Mouse (Mus musculus) left cerebral cortex, postnatal 14 days (tissue): ENCODE results near the gene Agap1. TPM values are rescaled to one million over a fixed set of nuclear protein-coding genes. Genes with fewer than 3 reads are reported as not detected.

ENCODE experiments used
- DNase-seq, 2 experiments: peaks; one replicate each; pipeline ENCODE4 v3.0.0; 2021 to 2022; ENCODE audit warnings: low spot score in 2 of 2, mixed read lengths in 1 of 2
- intact Hi-C: fragments of 180-260 bp; cut with DNase I; formaldehyde crosslinking; loops from one replicate; pipeline ENCODE4 v1.15.1; 2025
- total RNA-seq, 2 experiments: library from RNA; stranded (reverse); gene quantifications; 2 replicates each; pipeline ENCODE4 v1.2.3; 2021

The Agap1 gene
- total RNA-seq, 2 experiments from 2014 or later, result 246 to 257 TPM

DNA sequence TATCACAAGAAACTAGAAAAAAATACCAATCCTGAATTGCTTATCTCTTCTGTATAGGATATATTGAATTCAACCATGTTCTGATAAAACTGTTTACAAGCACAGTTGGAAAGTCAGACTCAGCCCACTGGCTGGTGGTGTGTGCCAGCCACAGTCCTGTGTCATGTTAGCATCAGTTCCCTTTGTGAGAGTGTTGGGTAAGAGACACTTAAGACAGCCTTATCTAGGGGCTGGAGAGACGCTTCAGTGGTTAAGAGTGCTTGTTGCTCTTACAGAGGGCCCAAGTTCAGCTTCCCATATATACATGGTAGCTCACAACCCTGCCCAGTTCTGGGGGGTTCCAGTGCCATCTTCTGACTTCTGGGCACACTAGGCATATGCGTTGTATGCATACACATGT, 261.6 kb downstream of the Agap1 start:
- intact Hi-C loops, result no loop called here
- no peak for DNase-seq

DNA sequence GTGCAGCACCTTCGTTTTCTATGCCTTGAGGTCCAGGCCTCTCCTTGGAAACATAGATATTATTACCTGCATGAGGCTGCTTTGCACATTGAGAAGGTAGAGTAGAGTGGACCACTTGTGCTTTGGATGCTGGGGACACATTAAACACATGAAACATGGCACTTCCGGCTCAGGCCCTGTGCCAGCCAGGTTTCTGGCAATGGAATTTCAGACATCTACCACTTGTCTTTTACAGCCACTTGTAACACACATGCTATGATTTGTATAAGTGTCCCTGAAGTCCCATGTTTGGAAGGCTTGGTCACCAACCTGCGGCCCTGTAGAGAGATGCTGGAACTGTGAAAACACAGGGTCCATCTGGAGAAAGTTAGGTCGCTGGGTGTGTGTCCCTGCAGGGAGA, 262.5 kb downstream of the Agap1 start:
- DNase-seq, result no peak
- intact Hi-C loops, result no loop called here

DNA sequence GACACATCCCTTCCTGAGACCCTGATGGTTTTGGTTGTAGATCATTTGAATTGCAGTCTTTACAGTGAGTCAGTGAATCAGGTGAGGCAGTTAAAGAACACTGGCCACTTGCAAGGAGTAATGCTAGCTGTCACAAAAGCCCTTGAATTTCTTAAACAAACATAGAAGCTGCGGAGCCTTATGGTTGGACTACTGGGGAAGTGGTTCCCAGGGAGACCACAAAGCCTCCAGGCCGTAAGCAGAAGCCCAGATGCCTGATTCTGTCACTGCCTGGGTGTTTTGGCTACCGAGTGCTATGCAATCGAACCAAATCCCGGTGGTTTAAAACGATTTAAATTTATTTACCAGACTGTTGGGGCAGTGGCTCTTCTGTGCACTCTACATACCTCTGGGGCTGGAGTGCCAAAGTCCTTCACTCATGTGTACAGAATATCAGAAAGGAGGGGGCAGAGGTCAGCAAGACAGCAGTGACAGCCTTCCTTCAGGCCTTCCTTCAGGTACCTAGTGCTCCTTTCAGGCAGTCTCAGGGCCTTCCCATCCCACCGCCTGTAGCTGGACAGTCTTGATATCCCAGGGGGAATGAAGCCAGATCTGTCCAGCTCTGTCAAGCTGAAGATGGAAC, 264.3 kb downstream of the Agap1 start:
- DNase-seq, result peak in 1 of 2 experiments; percentile 26
- intact Hi-C loops, result no loop called here

DNA sequence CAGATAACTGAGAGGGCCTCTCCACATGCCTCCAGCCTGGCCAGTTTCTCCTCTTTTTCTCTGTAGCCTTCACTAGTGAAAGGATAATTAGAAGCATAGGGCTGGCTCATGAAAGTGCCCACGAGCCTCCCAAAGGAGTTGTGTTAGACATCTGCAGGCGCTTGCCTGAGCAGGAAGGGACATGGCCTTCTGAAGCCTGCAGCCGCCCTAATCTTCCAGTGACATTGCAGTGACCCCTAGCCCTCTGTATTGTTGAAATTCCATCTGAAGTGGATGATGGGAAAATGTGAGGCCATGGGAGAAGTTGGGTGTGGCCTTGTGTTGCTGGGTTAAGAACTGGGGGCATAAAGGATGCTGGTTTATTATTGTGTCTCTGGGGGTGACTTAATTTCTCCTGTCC, 269.5 kb downstream of the Agap1 start:
- intact Hi-C loops, result no loop called here
- DNase-seq, result no peak

DNA sequence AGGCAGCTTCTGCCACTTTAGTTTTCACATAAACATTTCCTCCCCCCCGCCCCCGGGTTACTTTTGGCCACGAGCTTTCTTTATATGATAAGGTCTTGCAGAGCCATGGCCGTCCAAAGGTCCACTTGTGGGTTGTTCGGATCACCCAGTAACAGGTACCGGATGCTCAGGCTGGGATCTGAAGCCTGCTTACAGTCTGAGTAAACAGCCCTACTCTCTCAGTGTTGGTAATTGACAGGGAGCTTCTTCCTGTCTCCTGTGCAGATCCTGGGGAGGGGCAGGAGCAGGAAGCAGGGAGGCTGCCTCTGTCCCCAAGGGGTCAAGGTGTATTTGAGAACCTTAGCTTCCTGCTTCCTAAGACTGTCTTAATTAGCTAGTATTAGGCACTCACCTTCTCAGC, 269.9 kb downstream of the Agap1 start:
- intact Hi-C loops, result no loop called here
- no peak for DNase-seq

DNA sequence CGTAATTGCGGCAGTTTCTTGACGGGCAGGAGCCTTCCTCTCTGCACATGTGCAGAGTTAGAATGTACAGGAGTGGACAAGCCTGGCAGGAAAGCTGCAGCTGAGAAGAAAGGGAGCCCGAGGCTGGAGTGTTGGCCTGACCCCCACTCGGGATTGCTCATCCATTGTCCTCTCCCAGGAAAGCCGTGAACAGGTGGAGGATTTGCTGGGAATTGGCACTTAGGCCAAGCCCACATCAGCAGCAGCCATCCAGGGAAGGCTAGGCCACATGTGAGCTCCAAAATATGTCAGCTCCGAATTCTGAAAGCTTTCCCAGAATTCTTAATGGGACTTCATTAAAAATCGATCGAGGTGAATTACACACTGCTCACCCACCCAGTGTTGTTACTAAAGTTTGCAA, 270.4 kb downstream of the Agap1 start:
- DNase-seq, result no peak
- intact Hi-C loops, result no loop called here

DNA sequence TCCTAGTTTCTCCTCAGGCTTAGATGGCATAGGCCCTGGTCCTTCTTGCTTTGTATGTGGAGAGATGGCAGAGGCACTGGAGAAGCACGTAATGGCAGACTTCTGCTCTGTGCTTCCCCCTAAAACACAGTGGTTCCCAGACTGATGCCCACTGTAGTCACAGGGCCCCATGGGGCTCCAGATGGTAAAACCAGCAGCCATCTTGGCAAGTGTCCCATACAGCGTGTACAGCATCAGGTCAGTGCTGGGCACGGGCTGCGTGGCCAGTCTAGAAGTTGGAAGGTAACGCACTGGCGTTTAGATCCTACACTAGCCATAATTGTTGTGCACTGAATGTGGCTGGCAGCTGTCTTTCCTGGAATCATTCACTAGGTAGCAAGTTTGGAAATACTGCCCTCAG, 273.9 kb downstream of the Agap1 start:
- intact Hi-C loops, result no loop called here
- DNase-seq, result no peak

DNA sequence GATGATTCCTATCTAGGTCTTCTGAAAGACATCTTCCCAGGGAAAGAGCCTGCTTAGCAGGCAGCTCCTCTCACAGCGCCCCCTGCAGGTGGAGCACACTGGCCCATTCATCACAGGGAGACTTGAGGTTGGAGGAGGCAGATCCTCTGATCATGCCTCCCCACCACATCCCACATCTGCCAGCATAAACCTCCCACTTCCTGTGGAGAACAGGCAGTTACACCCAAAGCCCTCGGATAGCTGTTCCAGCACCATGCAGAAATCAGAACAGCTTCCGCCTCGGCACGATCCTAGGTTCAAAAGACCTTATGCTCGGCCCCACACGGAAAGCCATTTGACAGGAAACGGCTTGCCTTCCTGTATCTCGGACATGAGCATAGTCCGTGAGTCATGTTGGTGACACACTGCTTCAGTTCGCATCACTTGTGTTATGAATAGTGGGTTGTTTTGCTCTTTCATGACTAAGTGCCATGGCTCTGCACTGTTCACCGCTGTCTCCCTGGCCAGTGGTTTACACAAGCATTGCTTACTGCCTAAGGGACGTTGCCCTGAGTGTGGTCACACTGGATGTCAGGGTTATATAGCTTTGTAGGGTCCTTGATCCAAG, 276.1 kb downstream of the Agap1 start:
- DNase-seq, result no peak
- intact Hi-C loops, result no loop called here

DNA sequence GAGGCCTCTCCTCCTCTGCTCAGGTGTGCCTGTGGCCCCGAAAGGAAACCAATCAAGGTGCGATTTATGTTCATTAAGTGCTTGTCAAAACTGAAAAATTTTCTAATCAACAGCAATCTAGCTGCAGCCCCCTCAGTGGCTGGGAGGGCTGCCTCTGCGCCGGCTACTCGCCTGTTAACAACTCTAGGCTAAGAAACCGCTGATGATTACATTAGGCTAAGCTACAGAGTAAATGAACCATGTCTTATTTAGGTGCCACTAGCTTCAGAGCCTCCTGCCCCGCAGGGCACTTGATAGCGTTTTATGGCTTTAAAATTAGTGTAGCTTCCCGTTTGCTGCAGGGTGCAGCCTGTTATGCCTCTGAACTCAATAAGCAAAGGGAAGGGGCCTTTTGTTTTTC, 279.8 kb downstream of the Agap1 start:
- intact Hi-C loops, result no loop called here
- no peak for DNase-seq

DNA sequence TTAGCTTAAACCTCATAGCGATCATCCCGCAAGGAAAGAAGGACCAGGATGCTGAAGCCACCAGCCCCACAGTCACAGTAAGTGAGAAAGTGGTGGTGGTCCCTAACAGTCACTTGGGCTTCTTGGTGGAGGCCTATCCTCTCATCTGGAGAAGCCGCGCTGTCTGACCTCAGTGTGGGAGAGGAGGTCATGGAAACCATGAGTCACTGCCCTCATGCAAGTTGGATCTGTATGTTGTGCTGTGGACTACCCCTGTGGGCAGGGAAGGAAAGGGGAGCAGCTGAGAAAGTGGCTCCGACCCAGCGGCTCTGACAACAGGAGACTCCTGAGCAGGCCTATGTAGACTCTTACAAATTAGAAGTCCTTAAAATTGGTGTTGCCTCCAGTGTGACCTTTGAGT, 280.5 kb downstream of the Agap1 start:
- DNase-seq, result no peak
- intact Hi-C loops, result no loop called here

DNA sequence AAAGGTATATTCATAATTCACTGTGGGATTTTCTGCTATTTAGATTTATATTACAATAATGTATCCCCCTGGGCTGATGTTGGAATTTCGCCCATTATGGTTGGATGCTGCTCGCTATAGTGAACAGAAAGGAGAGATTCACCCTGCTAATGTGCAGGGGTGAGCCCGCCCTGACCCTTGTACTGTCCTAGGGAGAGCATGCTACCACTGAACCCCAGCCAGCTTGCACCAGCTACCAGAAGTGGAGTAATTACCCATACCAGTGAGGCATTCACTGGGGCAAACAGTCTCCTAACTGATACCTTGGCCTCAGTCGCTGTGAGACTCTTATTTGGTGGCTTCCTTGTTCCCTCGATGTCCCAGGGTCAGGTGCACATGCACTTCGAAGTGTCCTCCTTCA, 281.4 kb downstream of the Agap1 start:
- intact Hi-C loops, result no loop called here
- no peak for DNase-seq

DNA sequence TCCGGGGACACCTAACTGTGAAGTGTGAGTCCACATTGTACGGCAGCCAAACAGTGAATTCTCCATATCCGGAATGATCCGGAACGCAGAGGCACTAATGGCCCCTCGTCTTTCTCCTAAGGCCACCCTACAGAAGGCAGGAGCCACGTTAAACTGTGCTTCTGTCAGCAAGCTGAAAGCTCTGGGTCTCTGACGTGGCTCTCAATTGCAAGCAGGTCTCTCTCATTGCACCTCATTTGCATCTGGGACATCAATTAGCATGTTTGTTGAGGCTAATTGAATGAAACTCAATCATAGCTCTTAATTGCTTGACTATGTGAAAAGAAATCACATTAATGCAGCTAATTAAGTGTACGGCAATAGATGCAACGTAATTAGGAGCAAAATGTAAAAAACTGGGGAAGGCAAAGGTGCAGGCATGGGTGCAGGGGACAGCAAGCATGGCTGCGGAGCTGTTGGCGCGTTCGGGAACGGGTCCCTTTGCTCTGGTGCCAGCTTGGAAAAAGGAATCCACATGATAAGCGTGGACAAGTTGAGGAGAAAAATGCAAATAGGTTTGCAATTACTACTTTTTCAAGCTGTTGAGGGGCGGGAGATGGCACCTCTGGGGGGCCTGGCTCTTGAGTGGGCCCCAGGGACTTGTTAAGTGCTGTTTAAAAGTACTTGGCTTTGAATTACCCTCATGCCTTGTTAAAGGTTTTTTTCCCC, 284.6 kb downstream of the Agap1 start:
- intact Hi-C loops, result no loop called here
- no peak for DNase-seq

DNA sequence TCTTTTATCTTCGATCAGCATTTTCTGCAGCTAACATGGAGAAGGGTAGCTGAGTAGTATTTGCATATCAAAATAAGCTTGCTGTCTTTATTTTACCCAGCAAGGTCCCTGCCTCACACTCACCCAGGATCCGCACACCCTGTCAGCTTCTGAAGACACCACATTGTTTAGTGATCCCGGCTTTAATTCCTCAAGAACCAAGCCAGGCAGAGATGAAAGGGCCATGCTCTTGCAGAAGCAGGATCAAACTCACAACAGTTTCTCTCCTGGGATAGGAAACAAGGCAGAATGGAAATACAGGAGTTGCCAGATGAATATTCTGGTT, 285.1 kb downstream of the Agap1 start:
- no peak for DNase-seq
- intact Hi-C loops, result no loop called here

DNA sequence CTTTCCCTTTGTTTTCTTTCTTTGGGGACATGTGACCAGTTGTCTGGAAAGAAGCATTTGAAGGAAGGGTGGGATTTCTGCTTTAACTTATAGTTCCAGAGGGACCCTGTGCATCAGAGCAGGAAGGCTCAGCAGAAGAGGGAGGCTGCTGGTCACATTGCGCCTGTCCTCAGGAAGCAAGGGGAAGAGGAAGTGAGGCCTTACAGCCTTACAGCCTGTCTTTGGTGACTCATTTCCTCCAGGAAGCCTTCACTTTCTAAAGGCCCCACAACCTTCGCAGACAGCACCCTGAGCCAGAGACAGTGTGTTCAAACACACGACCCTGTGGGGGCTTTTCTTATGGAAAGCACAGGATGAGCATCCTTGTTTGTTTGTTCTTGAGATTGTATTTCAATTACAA, 287.8 kb downstream of the Agap1 start:
- DNase-seq, result no peak
- intact Hi-C loops, result no loop called here

DNA sequence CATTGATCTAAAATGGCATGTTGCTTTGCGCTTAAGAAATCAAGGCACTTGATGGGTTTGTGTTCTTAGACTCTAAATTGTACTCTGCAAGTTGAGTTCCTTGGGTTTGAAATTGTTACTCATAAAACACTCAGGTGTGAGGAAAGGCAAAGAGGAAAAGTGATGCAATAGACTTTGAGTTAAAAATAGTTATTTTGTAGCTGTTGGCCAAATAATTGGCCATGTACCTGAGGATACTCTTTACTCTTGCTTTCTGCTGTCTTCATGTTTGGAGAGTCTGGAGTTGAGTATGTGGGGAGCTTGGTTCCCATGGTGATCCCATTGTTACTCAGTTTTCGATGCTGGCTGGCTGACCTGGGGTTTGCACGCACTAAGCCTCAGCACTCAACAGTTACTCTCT, 291.6 kb downstream of the Agap1 start:
- intact Hi-C loops, result loop anchor here (5.0 kb wide), 1 partner anchor 191 kb away; no protein-coding TSS in a partner anchor
- DNase-seq, result no peak

DNA sequence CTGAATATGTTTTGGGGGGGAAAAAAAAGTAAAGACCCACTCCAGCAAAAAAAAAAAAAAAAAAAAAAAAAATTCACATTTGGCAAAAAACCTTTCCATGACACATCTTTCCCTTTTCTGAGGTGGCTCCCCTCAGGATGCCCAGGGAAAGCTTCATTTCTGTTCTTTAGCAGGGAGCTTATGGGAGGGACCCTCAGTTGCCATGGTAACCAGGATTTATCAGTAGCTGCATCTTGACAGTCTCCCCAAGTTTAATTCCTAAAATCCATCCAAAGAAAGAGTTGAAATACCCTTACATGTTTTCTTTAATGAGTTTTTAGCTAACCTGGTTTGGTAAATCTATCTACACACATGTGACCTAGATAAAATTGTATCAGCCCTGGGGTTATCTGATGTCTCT, 295.1 kb downstream of the Agap1 start:
- no peak for DNase-seq
- intact Hi-C loops, result loop anchor here (5.0 kb wide), 1 partner anchor 188 kb away; no protein-coding TSS in a partner anchor

DNA sequence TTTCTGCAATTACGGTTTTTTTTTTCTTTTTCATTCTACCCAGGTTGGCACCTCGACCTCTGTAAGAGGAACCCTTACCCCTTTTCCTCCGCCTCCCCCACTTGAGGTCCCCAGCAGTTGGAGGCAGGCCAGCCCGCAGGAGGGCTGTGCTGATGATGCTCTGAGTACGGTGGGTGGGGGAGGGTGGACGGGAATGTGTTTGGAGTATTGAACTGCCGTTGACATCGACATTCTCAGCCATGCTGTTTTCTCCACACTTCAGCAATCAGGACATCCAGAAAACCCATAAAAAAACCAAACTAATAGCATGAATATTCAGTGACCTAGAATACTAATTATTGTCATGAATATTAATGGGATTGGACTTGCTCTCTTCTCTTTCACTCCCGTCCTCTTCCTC, 295.9 kb downstream of the Agap1 start:
- DNase-seq, result no peak
- intact Hi-C loops, result no loop called here

DNA sequence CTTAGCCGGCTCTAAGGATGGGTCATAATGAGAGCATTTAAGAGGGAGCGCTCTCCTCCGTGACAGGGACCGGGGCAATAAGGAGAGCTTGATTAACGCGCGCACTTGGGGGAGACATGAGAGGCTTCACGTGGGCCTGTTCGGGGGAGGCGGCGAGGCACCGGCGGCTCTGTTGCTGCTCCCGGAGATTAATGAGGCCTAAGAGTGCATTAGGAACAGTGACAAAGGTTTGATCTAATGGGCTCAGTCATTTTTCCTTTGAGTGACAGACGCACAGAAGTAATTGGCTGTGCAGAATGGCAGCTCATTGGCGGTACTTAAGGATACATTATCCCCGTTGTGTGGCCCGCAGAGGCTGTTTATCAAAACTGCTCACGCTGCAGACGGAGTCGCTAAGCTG, 296.3 kb downstream of the Agap1 start:
- intact Hi-C loops, result no loop called here
- DNase-seq, result no peak

DNA sequence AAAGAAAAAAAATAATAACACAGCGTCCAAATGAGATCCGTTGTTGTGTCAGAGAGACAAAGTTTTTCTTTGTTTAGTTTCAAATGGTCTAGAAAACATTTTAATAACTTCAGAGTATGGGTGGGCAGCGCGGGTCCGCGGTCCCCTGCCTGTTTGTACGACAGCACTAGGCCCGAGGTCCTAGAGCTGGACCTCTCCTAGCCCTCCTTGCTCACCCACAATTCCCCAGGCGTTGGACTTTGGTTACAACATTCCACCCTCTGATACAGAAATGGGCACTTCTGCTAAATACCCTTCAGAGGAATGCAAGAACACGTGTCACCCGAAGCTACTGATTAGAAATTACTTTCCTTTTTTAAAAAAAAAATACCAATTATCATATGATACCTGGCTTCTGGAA, 296.7 kb downstream of the Agap1 start:
- DNase-seq, result no peak
- intact Hi-C loops, result no loop called here

DNA sequence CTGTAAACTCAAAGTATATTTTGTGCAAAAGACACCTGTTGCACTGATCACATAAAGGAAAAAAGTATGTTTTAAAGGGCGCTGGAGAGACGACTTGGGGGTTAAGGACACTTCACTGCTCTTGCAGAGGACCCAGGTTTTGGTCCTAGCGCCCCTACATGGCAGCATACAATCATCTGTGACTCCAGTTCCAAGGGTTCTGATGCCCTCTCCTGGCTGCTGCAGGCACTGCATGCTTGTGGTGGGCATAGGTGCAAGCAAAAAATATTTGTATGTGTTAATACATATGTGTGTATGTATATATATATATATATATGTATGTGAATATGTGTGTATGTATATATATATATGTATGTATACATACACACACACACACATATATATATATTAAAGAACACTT, 298.1 kb downstream of the Agap1 start:
- intact Hi-C loops, result no loop called here
- no peak for DNase-seq

DNA sequence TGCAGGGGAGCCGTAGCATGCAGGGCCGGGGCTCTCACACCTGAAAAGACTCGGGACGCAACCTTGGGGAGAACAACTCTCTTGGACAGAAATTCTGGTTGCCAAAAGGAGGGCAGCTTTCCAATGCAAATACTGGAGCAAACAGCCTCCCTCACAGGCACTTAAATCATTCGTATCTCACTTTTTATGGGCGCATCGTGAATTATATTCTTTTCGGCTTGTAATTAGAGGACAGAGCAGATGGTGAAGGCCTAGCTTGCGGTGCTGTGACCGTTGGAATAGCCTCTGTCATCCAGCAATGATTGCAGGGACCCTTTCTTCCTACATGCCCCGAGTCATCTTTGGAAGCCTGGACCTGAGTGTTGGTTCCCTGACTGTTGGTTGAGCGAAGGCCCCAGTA, 300.8 kb downstream of the Agap1 start:
- intact Hi-C loops, result no loop called here
- no peak for DNase-seq
